Mouse (Mus musculus) cerebellum, adult (tissue): ENCODE measurements at regions not wholly inside any gene's neighbourhood (a gene's known extent, or its start where the extent isn't known, plus 50 kb on each side); places are given as distances from the start of the nearest gene placed in this dataset.
"Not testable (repeated sequence)": the region's sequence is repeated elsewhere in the genome, so short reads cannot be mapped to it uniquely, and the experiment has no call there.

Experiments
- ATAC-seq: cut with Nextera tagmentation; 2 replicates; pipeline ENCODE4 v1.9.2; 2017; ENCODE audit warnings: mild to moderate bottlenecking, moderate library complexity, mixed read lengths; ENCODE audit not compliant: insufficient number of reproducible peaks, low FRiP score, low TSS enrichment

DNA sequence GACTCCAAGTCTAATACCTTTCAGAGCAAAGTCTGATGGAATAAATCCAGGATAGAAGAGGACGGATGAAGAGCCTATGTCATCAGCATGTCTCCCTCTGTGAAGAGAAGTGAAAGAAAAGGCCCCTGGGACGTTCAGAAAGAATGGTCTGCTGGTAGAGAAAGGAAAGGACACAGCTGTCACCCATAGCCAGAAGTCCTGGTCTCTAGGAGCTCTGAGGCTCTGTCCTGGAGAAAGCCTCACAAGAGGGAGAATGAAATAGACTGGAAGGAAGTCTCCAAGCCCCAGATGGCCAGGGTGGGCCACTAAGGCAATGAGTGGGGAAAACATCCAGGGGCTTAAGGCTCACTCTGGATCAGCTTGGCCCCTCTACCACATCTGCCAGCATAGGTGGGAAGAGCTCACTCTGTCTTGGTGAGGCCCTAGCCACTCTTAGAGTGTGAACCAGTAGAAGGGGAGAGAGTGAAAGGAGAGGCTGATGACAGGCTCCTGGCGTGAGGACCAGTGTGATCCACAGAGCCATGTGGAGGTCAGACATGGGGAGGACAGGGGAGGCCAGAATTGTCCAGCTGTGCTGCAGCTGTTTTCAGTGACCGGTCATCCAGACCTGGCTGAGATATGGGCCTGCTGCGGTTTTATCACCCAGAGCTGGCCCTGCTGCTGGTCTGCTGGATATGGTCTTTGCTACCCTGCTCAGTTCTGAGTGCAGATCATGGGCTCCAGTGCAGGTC lies 268.2 kb downstream of the Cyp26b1 start:
- no peak for ATAC-seq

DNA sequence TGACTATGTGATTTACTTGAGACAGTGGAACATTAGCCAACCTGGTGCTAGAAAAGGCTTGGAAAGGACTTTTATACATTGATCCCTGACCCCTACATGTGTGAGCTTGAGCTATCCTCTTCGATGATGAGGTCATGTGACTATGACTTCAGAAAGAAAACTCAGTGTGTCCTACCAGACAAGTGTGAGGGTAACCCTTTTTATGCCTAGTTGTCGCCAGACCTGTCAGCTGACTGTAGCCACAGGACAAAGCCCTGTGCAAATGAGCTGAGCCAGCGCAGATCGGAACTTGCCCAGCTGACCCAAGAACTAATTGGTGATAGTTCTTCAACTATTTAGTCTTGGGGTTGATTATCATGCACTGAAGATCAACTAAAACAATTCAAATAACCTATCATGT lies 269.5 kb downstream of the Cyp26b1 start:
- ATAC-seq: no peak

DNA sequence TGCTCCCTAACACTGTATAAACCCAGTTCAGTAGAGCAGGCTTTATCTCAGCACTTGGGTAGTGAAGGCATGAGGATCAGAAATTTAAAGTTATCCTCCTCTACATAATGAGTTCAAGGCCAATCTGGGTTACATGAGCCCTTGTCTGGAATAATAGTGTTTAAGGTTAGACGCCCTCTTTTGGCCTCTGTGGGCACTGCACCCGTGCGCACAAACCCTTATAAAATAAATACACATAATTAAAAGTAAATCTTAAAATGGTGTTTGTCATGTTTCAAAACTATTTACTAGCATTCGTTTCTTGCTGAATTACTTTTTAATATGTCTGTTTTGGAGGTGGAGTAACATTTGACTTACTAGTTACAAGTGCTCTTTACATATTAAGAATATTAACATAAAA lies 271.2 kb downstream of the Cyp26b1 start:
- no peak for ATAC-seq

DNA sequence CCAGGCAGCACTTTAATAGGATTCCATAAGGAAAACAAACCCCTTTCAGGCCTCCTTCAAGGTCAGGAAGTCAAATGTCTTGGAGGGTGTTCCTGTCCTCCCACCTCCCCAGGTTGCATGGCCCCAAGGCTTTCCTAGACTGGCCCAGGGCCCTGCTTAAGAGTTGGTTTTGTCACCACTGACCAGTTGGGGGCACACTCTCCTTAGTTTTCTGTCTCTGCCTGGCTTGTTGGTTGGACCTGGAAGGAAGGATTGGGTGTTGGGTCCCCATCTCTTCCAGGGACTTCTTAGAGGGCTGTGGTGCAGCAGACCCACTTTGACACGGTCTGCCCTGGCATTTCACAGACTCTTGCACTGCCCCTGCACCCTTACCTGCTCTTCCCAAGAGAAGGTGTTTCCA lies 273.1 kb downstream of the Cyp26b1 start:
- no peak for ATAC-seq

DNA sequence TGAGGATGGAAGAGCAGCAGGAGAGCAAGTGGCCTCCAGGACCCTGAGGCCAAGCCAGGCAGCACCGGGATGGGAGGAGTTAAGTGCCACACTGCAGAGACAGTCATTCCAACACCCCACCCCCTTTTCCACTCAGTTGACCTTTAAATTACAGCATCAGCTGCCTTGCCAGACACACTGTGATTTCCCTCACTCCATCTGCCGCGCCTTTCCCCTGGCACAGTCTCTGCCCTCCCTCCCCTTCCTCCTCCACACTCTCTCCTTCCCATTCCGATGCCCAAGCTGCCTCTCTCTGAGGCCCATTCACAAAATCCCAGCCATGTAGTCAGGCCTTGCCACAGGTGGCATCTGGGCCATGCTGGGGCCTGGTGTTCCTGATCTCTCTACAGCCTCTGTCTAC lies 274.9 kb downstream of the Cyp26b1 start:
- peak; percentile 85 for ATAC-seq

DNA sequence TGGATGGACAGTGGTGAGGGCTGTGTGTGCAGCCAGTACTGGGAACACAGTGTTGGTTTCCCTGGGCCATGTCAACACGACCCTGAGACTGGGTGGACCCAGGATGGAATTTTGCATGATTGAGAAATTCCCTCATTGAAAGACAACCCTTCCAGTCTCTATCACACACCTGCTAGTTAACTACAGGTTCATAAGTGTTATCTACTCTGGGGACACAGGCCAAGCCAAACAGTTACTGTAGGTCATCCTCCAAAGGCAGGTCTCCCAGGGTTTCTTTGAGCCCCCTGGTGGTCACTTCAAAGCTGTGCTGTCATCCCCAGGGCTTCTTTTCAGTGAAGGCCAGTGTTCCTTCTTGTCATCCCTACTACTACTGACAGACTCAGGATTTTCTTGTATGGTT lies 276.7 kb downstream of the Cyp26b1 start:
- no peak for ATAC-seq

DNA sequence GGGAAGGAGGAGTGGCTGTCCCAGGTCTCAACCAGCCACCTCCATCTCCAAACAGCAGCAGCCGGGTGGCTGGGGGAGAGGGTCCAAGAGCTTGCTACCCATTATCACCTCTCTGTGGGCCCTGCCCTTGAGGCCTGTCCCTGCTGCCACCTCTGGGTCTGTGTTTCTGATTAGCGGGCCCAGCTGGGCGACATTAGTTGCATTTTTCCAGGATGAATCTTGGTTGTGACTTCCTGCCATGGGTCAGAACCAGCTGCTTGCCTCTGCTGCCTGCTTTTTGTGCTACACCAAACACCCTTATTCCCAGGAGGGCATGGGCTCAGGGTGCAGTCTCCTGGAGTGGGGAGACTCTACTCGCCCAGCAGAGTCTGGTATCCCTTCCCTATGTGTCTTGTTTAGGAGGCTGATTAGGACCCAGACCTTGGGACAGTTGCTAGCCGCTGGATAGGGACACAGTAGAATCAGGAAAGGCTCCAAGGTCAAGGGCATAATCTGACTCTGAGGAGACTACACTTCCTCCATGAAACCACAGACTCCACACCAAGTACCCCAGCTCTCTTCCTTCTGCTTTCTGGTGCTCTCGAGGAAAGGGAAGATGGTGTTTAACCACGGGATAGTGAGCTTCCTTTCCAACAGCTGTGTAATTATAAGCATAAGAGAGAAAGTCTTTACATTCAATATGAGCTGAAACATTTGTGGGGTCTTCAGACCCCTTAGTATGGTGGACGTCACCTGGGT lies 278.4 kb downstream of the Cyp26b1 start:
- no peak for ATAC-seq

DNA sequence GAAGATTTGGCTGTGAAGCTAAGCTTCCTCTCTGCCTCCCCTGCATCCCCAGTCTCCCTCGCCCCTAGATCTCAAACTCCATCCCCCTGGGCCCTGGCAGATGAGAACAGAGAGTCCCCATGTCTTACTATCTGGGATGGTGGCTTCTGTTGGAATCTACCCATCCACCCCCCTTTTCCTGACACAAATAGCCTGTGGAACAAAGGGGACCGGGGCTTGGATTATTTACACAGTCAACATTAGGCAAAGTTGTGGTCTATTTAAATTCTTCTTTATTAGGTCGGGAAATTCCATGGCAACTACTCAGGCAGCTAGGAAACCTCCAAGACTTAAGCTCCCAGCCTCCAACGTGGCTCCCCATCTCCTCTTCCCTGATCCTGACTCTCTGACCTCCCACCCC lies 279.9 kb downstream of the Cyp26b1 start:
- ATAC-seq: no peak

DNA sequence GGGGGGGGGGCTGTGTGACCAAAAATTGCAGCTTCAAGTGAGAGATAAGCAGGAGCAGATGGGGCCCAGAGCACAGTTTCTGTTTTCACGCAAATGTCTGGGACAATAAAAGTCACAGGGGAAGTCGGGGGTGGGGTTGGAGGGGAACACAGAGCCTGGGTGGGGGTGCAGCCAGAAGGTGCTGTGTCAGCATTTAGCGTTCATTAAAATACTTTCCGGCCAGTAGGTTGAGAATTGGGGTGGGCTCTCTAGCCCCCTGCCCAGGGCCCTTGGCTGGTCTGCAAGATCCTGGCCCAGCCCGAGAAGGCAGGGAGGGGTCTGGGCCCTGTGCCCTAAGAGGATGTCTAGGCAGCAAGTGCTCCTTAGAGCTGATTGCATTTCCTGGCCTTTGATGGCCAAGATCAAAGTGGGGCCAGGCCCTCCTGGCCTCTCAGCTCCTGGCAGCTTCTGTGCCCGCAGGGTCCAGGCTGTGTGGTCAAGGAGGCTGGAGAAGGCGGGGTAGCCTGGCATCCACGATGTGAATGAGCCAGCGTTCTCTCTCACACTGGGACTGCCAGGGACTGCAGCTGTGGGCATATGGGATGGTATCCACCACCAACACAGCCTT lies 283.0 kb downstream of the Cyp26b1 start:
- no peak for ATAC-seq

DNA sequence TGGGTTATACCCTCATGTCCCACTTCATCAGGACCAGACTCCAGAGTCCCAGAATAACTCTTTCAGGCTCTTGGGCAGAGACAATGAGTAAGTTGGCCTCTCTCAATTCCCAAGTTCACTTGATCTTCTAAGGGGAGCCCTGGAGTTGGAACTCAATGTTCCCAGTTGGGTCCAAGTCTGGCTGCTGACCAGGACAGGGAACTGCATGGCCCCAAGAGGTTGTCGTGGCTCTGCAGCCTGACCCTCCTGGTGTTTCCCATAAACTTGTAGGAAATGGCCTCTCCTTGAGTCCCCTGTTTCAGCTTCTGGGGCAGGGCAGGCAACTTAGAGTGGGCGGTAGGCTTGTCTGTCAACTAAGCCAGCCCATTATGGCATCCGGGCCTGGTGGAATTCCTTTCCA lies 286.2 kb downstream of the Cyp26b1 start:
- no peak for ATAC-seq

DNA sequence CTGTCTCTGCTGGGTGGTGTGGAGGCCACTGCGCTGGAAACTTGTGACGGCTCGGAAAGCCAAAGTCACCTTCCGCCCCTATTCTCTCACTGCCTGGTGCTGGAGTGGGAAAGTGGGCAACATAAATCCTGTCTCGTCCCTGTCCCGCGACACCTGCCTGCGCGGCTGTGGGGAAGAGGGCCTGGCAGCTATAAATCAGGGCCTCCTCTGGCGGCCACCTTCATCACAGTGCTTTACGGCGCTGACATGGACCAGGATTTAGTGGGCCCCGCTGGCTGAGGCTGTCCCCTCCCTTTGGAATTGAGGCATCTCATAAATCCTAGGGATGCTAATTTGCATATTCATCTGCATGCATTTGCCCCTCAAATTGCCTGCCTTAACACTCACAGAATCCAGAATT lies 287.1 kb downstream of the Cyp26b1 start:
- no peak for ATAC-seq

DNA sequence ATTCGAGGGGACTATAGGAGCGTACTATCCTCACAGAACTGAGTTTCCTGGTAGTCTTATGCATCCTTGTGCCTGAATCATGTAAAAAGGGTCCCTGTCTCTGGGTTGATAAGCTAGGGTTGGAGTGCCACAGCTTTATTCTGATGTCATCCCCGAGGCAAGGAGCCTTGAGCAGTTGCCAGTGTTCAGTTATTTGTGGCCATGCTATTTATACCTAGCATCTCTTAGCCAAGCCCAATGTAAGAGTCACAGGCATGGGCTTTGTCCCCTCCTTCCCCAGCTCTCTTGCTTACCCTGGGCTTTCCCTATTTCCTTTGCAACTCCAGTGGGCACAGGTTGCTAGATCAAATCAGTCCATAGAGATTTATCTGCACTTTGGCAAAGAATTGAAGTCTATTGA lies 288.6 kb downstream of the Cyp26b1 start:
- 0 out of 2 replicates have a peak, but pooled peaks have one; percentile 51 for ATAC-seq

DNA sequence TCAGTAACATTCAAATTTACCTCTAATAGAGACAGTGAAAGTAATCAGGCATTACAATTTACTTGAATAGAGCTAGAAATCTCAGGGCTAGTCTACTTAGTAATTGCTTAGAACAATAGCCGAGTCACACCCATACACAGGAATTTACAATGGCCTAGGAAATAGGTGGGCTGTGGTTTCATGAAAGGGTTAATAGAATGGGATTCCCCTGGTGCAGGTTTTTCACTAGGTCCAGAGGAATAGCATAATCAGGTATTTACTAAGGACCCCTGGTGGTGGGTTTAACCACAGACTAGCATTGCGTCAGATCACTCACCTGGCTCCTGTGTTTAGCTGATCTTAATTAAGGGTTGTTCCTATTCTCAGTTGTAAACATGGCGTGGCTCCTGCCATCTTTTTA lies 290.8 kb downstream of the Cyp26b1 start:
- ATAC-seq: not testable (repeated sequence)

DNA sequence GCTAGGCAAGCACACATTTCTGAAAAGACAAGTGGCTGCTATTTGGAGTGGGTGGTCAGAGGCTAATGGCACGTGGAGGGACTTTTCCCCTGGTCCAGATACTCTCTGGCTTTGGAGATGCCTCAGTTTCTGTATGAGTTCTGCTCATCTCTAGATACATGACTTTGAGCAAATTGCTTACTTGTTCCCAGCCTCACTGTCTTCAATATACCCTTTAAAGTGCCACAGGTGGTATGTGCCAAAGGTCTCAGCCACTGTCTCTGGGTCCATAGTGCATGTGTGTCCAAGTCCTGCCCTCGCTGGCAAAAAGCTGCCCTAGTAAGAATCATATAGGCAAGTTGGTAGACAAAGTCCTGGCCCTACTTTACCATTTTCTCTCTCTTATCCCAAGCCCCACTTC lies 291.5 kb downstream of the Dysf start:
- ATAC-seq: no peak

DNA sequence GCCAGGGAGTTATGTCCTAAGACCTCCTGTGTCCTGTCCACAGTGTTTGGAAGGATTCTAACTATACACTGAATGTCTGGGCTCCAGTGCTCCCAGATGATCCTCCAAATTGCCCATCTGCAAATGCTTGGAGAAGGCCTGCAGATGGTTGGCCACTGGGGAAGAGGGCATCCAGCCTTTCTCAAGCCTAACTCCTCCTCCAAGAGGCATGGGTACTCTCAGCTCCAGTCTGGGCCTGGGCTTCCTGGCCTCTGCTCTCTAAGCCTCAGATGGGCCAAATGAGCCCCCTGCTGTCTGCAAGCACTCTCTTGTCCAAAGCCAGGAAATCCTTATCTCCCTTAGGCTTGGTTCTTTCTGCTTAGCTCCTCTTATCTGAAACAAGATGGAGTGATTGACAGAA lies 290.8 kb downstream of the Dysf start:
- ATAC-seq: no peak

DNA sequence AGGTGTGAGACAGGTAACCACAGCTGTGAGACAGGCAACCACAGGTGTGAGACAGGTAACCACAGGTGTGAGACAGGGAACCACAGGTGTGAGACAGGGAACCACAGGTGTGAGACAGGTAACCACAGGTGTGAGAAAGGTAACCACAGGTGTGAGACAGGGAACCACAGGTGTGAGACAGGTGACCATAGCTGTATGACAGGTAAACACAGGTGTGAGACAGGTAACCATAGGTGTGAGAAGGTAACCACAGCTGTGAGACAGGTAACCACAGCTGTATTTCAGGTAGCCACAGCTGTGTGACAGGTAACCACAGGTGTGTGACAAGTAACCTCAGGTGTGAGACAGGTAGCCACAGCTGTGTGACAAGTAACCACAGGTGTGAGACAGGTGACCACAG lies 265.5 kb downstream of the Dysf start:
- not testable (repeated sequence) for ATAC-seq

DNA sequence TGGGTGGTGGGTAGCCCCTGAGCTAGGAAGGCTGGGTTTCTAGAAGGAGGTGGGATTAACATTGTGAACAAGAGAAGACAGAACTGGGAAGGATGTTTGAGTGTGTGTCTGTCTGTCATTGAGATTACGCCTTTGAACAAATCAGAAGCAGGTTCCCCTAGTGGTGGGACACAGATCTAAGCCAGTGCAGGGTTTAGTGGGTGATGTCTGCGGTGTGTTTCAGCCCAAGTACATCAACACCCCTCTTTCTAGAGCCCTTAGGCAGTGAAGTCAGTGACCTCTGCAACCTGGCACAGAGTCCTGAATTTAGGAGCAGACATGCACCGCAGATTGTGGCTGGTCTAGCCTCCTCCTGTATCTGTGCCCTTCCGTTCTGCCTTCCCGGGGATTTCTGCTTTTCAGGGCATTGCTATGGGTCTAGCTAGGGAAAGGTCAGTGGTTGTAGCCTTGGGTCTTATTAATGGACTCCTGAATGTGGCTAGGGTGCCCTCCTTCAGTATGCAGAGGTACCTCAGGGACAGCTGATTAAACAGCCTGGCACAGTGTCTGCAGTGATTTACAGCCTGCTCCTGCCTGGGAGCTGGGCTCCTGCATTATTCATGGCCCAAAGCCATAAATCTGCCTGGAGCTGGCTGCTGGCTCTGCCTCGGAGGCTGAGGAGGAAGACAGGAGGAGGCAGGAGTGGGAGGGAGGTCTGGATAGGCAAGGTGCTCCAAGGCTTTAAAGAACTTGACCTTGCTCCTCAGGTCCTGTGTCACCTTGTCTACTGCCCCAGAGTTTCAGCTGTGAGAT lies 264.3 kb downstream of the Dysf start:
- no peak for ATAC-seq

DNA sequence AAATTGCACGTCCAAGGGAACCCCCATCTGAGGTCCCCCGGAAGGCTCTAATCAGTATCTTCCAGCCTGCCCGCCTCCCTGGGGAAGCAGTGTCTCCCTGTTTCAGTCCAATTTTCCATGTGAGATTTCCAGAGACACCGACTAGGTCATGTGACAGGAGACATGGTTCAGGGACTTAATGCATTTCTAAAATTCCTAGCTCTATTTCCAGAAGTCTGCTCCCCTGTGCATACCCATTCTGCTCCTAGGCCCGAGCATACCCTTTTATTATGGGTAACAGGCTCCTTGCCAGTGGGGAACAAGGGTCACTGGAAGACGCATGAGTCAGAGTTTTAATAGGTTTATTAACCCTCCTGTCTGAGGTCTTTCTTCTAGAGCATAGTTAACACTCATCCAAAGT lies 263.6 kb downstream of the Dysf start:
- no peak for ATAC-seq

DNA sequence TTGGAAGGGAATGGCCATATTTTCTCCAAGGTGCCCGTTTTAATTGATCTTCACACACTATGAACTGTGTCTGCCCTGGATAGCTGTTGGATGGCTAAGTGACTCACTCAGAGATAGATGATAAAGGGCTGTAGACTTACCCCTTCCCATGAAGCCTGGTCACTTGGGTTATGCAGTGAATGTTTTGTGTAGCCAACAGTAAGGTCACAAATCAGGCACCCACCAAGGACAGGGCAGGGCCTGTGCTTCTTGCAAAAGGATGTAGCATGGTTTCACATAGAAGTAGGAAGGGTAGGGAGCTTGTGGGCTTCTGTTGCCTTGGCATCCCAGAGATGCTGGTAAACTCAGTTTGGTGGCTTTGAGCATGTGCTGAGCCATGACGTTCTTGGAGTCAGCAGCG lies 263.1 kb downstream of the Dysf start:
- ATAC-seq: no peak

DNA sequence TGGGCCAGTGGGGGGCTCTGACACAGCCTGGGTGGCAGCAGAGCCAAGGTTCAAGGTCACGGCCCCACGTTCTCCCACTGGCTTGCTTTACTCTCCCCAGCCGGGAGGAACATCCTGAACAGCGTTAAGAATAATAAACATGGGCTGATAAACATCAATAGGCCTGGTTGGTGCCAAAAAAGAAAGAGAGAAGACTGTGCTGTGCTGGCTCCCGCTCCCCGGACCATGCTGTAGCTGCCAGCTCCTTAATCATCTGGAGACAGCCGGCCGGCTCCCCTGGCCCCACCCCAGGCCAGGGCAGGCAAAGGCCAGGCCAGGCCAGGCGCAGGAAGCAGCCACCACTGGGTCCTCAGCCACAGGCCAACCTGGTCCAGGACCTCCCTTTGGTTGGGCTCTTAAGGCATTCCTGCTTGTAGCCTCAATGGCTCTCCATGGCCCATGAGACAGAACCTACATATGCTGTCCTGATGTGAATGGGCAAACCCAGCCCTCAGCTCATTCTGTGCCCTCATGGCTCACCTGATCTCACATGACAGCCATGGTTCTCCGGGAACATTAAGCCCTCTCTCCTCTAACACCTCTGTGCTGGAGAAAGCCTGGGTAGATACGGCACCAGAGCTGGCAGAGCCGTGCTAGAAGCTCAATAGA lies 262.3 kb downstream of the Dysf start:
- ATAC-seq: no peak
